12 mouse cellular contexts compared by ENCODE assay signal in the genomic region with DNA sequence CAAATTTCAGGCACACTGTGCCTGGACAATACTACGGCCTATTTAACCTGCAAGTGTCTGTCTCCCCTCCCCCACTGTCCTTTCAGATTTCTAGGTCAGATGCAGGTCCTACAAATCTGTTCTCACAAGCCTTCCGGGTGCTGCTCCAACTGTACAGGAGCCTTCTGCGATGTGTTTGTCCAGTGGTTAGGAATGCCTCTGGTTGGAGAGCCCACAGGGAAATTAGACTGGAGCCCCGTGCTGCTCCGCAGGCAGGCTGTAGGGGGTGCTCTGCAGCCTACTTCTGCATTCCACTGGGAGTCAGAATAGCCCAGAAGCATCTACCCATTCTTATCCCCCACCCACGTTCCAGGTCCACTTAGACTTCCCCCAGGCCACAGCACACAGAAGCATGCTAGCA.
DNase-seq lines count a peak whose midpoint lies in the region; ATAC-seq and TF ChIP-seq lines count a peak whose summit lies in the region.
"Had no signal": no experiment of that assay in that cellular context is flagged by ENCODE, and none has a peak within 500 bp of the region (broad histone marks: within the 10 kb centered on the region; RNA-seq: fewer than 3 reads in every experiment).

No protein-coding gene starts in this region.

- H3K4me2 ChIP-seq in forebrain, embryonic 11.5 days (ENCODE audit: low read depth, low read length, severe bottlenecking) = no peak overlapping the region
- no peak overlapping the region for H3K4me2 ChIP-seq in forebrain, embryonic 16.5 days (ENCODE audit: low read length)
- no peak overlapping the region for H3K4me2 ChIP-seq in liver, embryonic 16.5 days (ENCODE audit: low read depth, low read length)
- H3K4me2 ChIP-seq: limb, embryonic 15.5 days had no signal

- DNase-seq in forebrain, embryonic 11.5 days (ENCODE audit: low spot score) = peak; percentile 67
- DNase-seq in lung, adult 2 months = no peak
- no peak for DNase-seq in lung, postnatal 25 days (ENCODE audit: low spot score)
- peak; percentile 30 for DNase-seq in adrenal gland, postnatal 25 days
- DNase-seq in thymus, postnatal 0 days (ENCODE audit: low spot score) = no peak
- DNase-seq: gastrocnemius, postnatal 36 days had no signal

- no peaks in the 10 kb centered on the region for H3K27me3 ChIP-seq in forebrain, embryonic 11.5 days (ENCODE audit: control insufficient read depth, insufficient read depth, low read length)
- no peaks in the 10 kb centered on the region for H3K27me3 ChIP-seq in forebrain, embryonic 16.5 days (replicated peaks; ENCODE audit: control insufficient read depth, insufficient read depth, low read length)
- no peaks in the 10 kb centered on the region for H3K27me3 ChIP-seq in liver, embryonic 16.5 days (ENCODE audit: control insufficient read depth, insufficient read depth, low read depth, low read length)
- H3K27me3 ChIP-seq: limb, embryonic 15.5 days had no signal

- ATAC-seq in forebrain, embryonic 11.5 days (replicated peaks; ENCODE audit: low FRiP score) = peak; percentile 33
- ATAC-seq in forebrain, embryonic 16.5 days = no peak
- 0 out of 2 replicates have a peak, but pooled peaks have one; percentile 19 for ATAC-seq in liver, embryonic 16.5 days (ENCODE audit: low read depth)
- ATAC-seq in megakaryocyte-erythroid progenitor cell, adult 5-6 weeks (replicated peaks; ENCODE audit: low FRiP score, low TSS enrichment, poor library complexity, severe bottlenecking) = no peak

- H3K27ac ChIP-seq in forebrain, embryonic 11.5 days (ENCODE audit: low read depth, low read length) = no peak overlapping the region
- H3K27ac ChIP-seq in forebrain, embryonic 16.5 days (ENCODE audit: low read length) = no peak overlapping the region
- no peak overlapping the region for H3K27ac ChIP-seq in liver, embryonic 16.5 days (ENCODE audit: low read length)
- H3K27ac ChIP-seq: limb, embryonic 15.5 days had no signal

- peaks cover 7% of the 10 kb centered on the region; the same call in 1 of the 2 replicates for H3K4me1 ChIP-seq in forebrain, embryonic 11.5 days (replicated peaks; ENCODE audit: control insufficient read depth, insufficient read depth, low read length)
- H3K4me1 ChIP-seq in forebrain, embryonic 16.5 days (replicated peaks; ENCODE audit: control insufficient read depth, insufficient read depth, low read length) = peaks cover 5% of the 10 kb centered on the region; the same call in 1 of the 2 replicates
- no peaks in the 10 kb centered on the region for H3K4me1 ChIP-seq in lung, adult 2 months (ENCODE audit: control insufficient read depth, insufficient read depth, low read length)
- no peaks in the 10 kb centered on the region; the same call in 1 of the 2 replicates for H3K4me1 ChIP-seq in liver, embryonic 16.5 days (ENCODE audit: control insufficient read depth, low read depth, low read length)

- H3K4me3 ChIP-seq in forebrain, embryonic 11.5 days (ENCODE audit: low read depth, low read length) = no peak overlapping the region
- H3K4me3 ChIP-seq in forebrain, embryonic 16.5 days (replicated peaks; ENCODE audit: low read length) = no peak overlapping the region
- no peak overlapping the region for H3K4me3 ChIP-seq in lung, adult 2 months (replicated peaks; ENCODE audit: extremely low read depth, low read depth, low read length)
- no peak overlapping the region for H3K4me3 ChIP-seq in liver, embryonic 16.5 days (ENCODE audit: low read depth, low read length)
- H3K4me3 ChIP-seq: limb, embryonic 15.5 days; myocyte had no signal

- WGBS in forebrain, embryonic 11.5 days = 63% methylated on average over 6 of the region's 6 CpGs
- 69% methylated on average over 6 of the region's 6 CpGs for WGBS in forebrain, embryonic 16.5 days
- 63% methylated on average over 6 of the region's 6 CpGs for WGBS in lung, adult 2 months
- 52% methylated on average over 6 of the region's 6 CpGs for WGBS in liver, embryonic 16.5 days (ENCODE audit: insufficient replicate concordance)

- H3K9me3 ChIP-seq in forebrain, embryonic 11.5 days (ENCODE audit: control insufficient read depth, low read length) = no peaks in the 10 kb centered on the region
- no peaks in the 10 kb centered on the region for H3K9me3 ChIP-seq in forebrain, embryonic 16.5 days (ENCODE audit: control insufficient read depth, low read length)
- no peaks in the 10 kb centered on the region for H3K9me3 ChIP-seq in liver, embryonic 16.5 days (replicated peaks; ENCODE audit: control insufficient read depth, low read length)
- H3K9me3 ChIP-seq: limb, embryonic 15.5 days had no signal

- no peak overlapping the region for H3K9ac ChIP-seq in forebrain, embryonic 11.5 days (ENCODE audit: low read length)
- H3K9ac ChIP-seq in forebrain, embryonic 16.5 days (replicated peaks; ENCODE audit: low read depth, low read length) = no peak overlapping the region
- H3K9ac ChIP-seq in liver, embryonic 16.5 days (ENCODE audit: low read depth, low read length) = no peak overlapping the region
- H3K9ac ChIP-seq: limb, embryonic 15.5 days had no signal

- peak; percentile 49; the same call in 1 of the 2 replicates for TF ChIP-seq CTCF in lung, adult 2 months (IDR thresholded peaks at IDR 0.05; ENCODE audit: insufficient read depth, low read length)

- no peaks in the 10 kb centered on the region for H3K36me3 ChIP-seq in forebrain, embryonic 11.5 days (ENCODE audit: control insufficient read depth, insufficient read depth, low read length)
- no peaks in the 10 kb centered on the region for H3K36me3 ChIP-seq in forebrain, embryonic 16.5 days (ENCODE audit: control insufficient read depth, insufficient read depth)
- H3K36me3 ChIP-seq in liver, embryonic 16.5 days (ENCODE audit: control insufficient read depth, insufficient read depth) = no peaks in the 10 kb centered on the region
- H3K36me3 ChIP-seq: G1E; limb, embryonic 15.5 days had no signal

- no peak for TF ChIP-seq POLR2A in lung, adult 2 months (IDR thresholded peaks at IDR 0.05; ENCODE audit: borderline replicate concordance, extremely low read depth, low read depth, low read length)

Comparison
In these comparisons a context has a peak if more than half of its experiments do, and no peak if none do; other contexts are left out.
1. ATAC-seq: peak in forebrain, embryonic 11.5 days (single experiment) and liver, embryonic 16.5 days (single experiment); none in forebrain, embryonic 16.5 days (single experiment) and megakaryocyte-erythroid progenitor cell, adult 5-6 weeks (single experiment).
2. DNase-seq: peak in forebrain, embryonic 11.5 days (single experiment) and adrenal gland, postnatal 25 days (single experiment); none in lung, adult 2 months (single experiment), lung, postnatal 25 days (single experiment) and thymus, postnatal 0 days (single experiment).